Mouse (Mus musculus): ENCODE measurements around the gene Ephb1. TPM values are rescaled to one million over a fixed set of nuclear protein-coding genes. Genes with fewer than 3 reads are reported as not detected.
A peak's percentile ranks its signal among the peaks of the same experiment; 100 is the strongest.

The Ephb1 gene
- polyA plus RNA-seq (2016; fragmentation: Nextera tagmentation; extraction: Ambion mirVana) = 0.33 and 0.66 TPM in 2 replicates

- Histone ChIP-seq H3K36me3 (no peaks in the 10 kb centered on the region), H3K9ac (peak within 1 kb of the TSS; percentile 55), H3K4me1 (replicated peaks) (peaks cover 25% of the 10 kb centered on the region), H3K27me3 (replicated peaks) (peaks cover 85% of the 10 kb centered on the region), H3K9me3 (replicated peaks) (no peaks in the 10 kb centered on the region), H3K27ac (ENCODE audit: poor library complexity, severe bottlenecking) (no peak within 1 kb of the TSS), H3K4me2 (peak within 1 kb of the TSS; percentile 99), H3K4me3 (peak within 1 kb of the TSS; percentile 61)
- ATAC-seq (ENCODE audit: insufficient number of reproducible peaks, low FRiP score) = peak; percentile 72
- under 1% methylated on average over 22 of the region's 22 CpGs for WGBS
These were observed at the start of gene Ephb1 for GRCm38 (mm10) chr9:102354561-102354973. Gene Ephb1, minus strand, starts transcription at chr9:102354693.

DNA sequence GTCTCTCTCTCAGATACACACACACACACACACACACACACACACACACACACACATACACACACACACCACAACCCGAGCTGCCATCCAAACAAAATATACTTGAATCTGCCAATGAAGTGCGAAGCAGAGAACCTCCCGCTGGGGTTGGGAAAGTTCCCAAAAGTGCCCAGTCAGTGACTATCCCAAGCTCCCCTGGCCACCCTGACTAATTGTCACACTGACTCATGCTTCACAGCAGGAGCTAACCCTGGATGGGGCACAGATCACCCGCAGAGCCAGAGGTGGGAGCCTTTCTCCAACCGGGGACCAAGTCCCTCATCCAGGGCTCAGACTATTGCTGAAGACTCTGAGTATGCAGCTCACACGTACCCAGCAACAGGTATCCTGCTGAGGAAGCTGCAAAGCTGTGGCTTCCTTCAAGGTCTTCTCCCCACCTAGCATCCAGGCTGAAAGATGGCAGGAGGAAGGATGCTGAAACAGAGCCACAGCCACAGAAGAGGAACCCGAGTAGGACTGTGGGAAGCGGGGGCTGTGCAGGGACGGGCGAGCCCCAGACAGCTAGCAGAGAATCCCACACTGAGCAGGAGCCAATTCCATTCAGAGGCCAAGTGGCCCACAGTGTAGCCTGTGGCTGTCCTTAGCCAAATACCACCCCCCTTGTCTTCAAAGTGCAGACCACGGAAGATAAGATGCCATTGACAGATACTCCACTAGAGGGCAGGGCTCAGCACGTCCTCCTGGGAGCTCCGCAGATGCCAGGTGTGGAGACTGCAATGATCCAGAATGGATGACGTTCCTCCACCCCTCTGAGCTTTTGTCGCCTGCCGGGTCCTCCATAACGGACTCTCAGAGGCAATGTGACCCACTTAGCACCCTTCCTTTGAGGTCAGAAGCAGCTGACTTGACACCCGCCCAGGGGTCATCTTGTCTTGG is 48.9 kb upstream of the Ephb1 start:
- WGBS = 24% methylated on average over 18 of the region's 18 CpGs
- Histone ChIP-seq H3K4me3 (no peak overlapping the region), H3K4me2 (no peak overlapping the region), H3K4me1 (replicated peaks) (peaks cover 13% of the 10 kb centered on the region), H3K36me3 (no peaks in the 10 kb centered on the region), H3K9me3 (replicated peaks) (no peaks in the 10 kb centered on the region), H3K27me3 (replicated peaks) (peaks cover 36% of the 10 kb centered on the region), H3K27ac (ENCODE audit: poor library complexity, severe bottlenecking) (no peak overlapping the region), H3K9ac (no peak overlapping the region)
- no peak for ATAC-seq (ENCODE audit: insufficient number of reproducible peaks, low FRiP score)

GRCm38 (mm10) chr9:102402671-102403070 is 48.2 kb upstream of the Ephb1 start:
- Histone ChIP-seq H3K4me3 (no peak overlapping the region), H3K9me3 (replicated peaks) (0 out of 2 replicates have a peak, but pooled peaks cover 2% of the 10 kb centered on the region), H3K4me1 (replicated peaks) (peaks cover 10% of the 10 kb centered on the region), H3K4me2 (no peak overlapping the region), H3K27me3 (replicated peaks) (peaks cover 36% of the 10 kb centered on the region), H3K36me3 (no peaks in the 10 kb centered on the region), H3K27ac (ENCODE audit: poor library complexity, severe bottlenecking) (no peak overlapping the region), H3K9ac (no peak overlapping the region)
- ATAC-seq (ENCODE audit: insufficient number of reproducible peaks, low FRiP score) = no peak
- WGBS = 60% methylated on average over 3 of the region's 3 CpGs

GRCm38 (mm10) chr9:102388266-102388665 is 33.8 kb upstream of the Ephb1 start:
- H3K4me2 ChIP-seq = no peak overlapping the region
- 0 out of 2 replicates have a peak, but pooled peaks cover 5% of the 10 kb centered on the region for H3K27me3 ChIP-seq (replicated peaks)
- H3K4me3 ChIP-seq = no peak overlapping the region
- H3K4me1 ChIP-seq (replicated peaks) = no peaks in the 10 kb centered on the region
- H3K9me3 ChIP-seq (replicated peaks) = peaks cover 5% of the 10 kb centered on the region
- H3K36me3 ChIP-seq = no peaks in the 10 kb centered on the region
- no peak overlapping the region for H3K27ac ChIP-seq (ENCODE audit: poor library complexity, severe bottlenecking)
- 54% methylated on average over 8 of the region's 8 CpGs for WGBS
- no peak for ATAC-seq (ENCODE audit: insufficient number of reproducible peaks, low FRiP score)
- H3K9ac ChIP-seq = no peak overlapping the region

DNA sequence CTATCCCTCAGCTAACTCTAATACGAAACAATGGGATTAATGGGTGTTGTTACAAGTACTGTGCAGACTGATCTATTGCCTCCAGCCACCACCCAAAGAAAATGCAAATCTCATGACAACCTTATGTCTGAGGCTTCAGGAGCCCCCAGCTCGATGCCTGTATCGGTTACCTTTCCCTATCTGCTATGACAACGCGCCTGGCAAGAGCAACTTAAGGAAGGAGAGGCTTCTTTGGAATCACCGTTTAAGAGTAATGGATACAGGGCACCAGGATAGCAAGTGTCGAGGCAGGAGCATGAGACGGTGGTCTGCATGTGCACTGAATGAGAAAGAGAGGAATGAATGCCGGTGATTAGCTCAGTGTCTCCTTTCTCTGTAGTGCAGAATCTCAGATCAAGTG is 32.3 kb upstream of the Ephb1 start:
- H3K9me3 ChIP-seq (replicated peaks) = peaks cover 4% of the 10 kb centered on the region
- WGBS = 87% methylated on average over 9 of the region's 9 CpGs
- no peaks in the 10 kb centered on the region for H3K36me3 ChIP-seq

DNA sequence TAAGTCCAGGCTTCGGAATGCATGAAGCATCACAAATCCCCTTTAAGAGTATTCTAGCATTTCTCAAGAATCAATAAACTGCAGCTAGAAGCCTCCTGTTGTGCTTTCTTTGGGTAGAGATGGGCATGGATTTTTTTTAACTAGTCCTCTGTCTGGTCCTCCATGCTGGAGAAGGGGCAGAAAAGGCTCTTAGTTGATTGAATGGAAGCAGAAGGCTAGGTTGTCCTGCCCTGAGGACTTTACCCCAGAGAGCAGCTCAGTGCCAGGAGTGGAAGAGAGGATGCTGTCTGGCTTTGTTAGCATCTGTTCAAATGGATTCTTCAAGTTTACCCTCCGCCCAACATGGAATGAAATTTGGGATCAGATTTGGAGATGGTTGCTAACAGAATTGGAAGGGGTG is 25.7 kb upstream of the Ephb1 start:
- Histone ChIP-seq H3K4me2 (no peak overlapping the region), H3K9ac (no peak overlapping the region), H3K9me3 (replicated peaks) (no peaks in the 10 kb centered on the region), H3K27ac (ENCODE audit: poor library complexity, severe bottlenecking) (no peak overlapping the region), H3K36me3 (no peaks in the 10 kb centered on the region), H3K27me3 (replicated peaks) (no peaks in the 10 kb centered on the region), H3K4me3 (no peak overlapping the region), H3K4me1 (replicated peaks) (no peaks in the 10 kb centered on the region)
- 91% methylated on average over 2 of the region's 2 CpGs for WGBS
- ATAC-seq (ENCODE audit: insufficient number of reproducible peaks, low FRiP score) = no peak

More for the DNA sequence above, 32.3 kb upstream of the Ephb1 start:
- Histone ChIP-seq H3K4me1 (replicated peaks) (no peaks in the 10 kb centered on the region), H3K27ac (ENCODE audit: poor library complexity, severe bottlenecking) (no peak overlapping the region), H3K4me2 (no peak overlapping the region), H3K4me3 (no peak overlapping the region), H3K27me3 (replicated peaks) (0 out of 2 replicates have a peak, but pooled peaks cover 5% of the 10 kb centered on the region), H3K9ac (no peak overlapping the region)
- ATAC-seq (ENCODE audit: insufficient number of reproducible peaks, low FRiP score) = no peak

DNA sequence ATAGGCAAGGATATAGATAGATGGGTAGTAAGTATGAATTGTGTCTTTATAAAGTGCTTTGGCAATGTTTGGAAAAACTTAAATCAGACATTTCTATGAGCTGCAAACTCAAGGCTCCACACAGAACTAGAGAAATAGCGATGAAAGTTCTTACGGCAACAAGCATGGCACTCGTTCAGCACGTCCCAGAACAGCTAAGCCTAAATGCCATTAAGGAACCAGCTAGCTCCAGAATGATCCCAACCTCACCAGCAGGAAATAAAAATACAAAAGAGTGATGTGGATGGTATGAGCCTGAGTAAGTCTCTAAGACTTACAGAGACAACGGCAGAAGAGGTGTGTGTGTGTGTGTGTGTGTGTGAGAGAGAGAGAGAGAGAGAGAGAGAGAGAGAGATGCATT is 20.2 kb upstream of the Ephb1 start:
- H3K27me3 ChIP-seq (replicated peaks) = no peaks in the 10 kb centered on the region
- H3K9ac ChIP-seq = no peak overlapping the region
- 79% methylated on average over 5 of the region's 5 CpGs for WGBS
- H3K27ac ChIP-seq (ENCODE audit: poor library complexity, severe bottlenecking) = no peak overlapping the region
- H3K4me2 ChIP-seq = no peak overlapping the region
- H3K4me3 ChIP-seq = no peak overlapping the region
- H3K9me3 ChIP-seq (replicated peaks) = no peaks in the 10 kb centered on the region
- no peak for ATAC-seq (ENCODE audit: insufficient number of reproducible peaks, low FRiP score)
- no peaks in the 10 kb centered on the region for H3K4me1 ChIP-seq (replicated peaks)
- H3K36me3 ChIP-seq = no peaks in the 10 kb centered on the region

GRCm38 (mm10) chr9:102373886-102374285 is 19.4 kb upstream of the Ephb1 start:
- 63% methylated on average over 5 of the region's 5 CpGs for WGBS
- Histone ChIP-seq H3K9ac (no peak overlapping the region), H3K27ac (ENCODE audit: poor library complexity, severe bottlenecking) (no peak overlapping the region), H3K9me3 (replicated peaks) (no peaks in the 10 kb centered on the region), H3K4me1 (replicated peaks) (no peaks in the 10 kb centered on the region), H3K27me3 (replicated peaks) (no peaks in the 10 kb centered on the region), H3K4me3 (no peak overlapping the region), H3K36me3 (no peaks in the 10 kb centered on the region), H3K4me2 (no peak overlapping the region)
- ATAC-seq (ENCODE audit: insufficient number of reproducible peaks, low FRiP score) = no peak

- H3K36me3 ChIP-seq = no peaks in the 10 kb centered on the region
- no peak for ATAC-seq (ENCODE audit: insufficient number of reproducible peaks, low FRiP score)
- H3K9me3 ChIP-seq (replicated peaks) = no peaks in the 10 kb centered on the region
- H3K4me2 ChIP-seq = no peak overlapping the region
- no peak overlapping the region for H3K27ac ChIP-seq (ENCODE audit: poor library complexity, severe bottlenecking)
- 68% methylated on average over 3 of the region's 3 CpGs for WGBS
- H3K4me1 ChIP-seq (replicated peaks) = no peaks in the 10 kb centered on the region
- no peaks in the 10 kb centered on the region for H3K27me3 ChIP-seq (replicated peaks)
- H3K4me3 ChIP-seq = no peak overlapping the region
- H3K9ac ChIP-seq = no peak overlapping the region
These were observed 17.4 kb upstream of the Ephb1 start for GRCm38 (mm10) chr9:102371936-102372335.

DNA sequence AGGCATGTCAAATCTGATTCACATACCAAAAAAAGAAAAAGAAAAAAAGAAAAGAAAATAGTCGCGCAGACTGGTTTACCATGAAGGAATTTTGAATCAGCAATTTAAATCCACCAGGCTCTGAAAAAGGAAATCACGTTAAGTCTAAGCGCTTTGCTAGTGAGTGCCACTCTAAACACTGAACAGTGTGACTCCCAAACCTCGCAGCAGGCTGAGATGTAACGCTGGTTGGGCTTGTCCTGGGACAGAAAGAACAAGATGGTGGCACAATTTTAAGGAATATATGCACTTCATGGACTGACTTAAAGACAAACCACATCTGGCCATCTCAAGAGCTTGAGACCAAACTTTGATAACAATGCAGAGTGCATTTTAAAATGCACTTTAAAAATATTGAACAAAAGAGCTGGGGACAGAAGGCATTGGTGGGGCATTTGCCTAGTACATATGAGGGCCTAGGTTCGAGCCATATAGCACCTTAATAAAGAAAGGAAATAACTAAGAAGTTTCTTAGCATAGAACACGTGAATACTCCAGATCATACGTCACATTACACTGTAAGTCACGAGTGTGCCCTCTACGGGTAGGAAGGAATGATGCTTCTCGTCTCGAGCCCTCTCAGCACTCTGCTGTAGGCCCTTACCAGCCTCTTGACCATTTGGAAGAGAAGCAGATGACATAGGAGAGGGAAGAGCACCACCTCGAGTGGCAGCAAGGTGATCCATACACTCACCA is 16.7 kb upstream of the Ephb1 start:
- WGBS = 51% methylated on average over 14 of the region's 14 CpGs
- Histone ChIP-seq H3K9ac (no peak overlapping the region), H3K36me3 (no peaks in the 10 kb centered on the region), H3K27me3 (replicated peaks) (no peaks in the 10 kb centered on the region), H3K4me3 (no peak overlapping the region), H3K4me1 (replicated peaks) (no peaks in the 10 kb centered on the region), H3K27ac (ENCODE audit: poor library complexity, severe bottlenecking) (no peak overlapping the region), H3K9me3 (replicated peaks) (no peaks in the 10 kb centered on the region), H3K4me2 (no peak overlapping the region)
- ATAC-seq (ENCODE audit: insufficient number of reproducible peaks, low FRiP score) = no peak

DNA sequence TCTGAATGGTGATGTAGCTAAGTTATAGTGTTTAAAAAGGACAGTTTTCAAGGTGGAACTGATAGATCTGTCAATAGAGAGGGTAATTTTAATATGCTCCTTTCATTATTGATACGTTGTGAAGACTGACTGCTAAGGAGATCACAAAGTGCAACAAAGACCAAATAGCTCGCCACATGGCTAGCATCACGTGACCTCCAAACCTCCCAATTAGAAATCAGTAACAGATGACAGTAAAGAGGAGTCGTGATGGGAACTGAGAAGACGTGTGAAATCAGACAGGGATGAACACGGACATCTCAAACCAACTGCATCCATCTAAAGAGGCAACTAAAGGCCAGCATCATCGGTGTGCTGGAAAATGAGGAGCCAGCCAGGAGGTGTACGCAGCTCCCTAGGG is 15.6 kb upstream of the Ephb1 start:
- no peak for ATAC-seq (ENCODE audit: insufficient number of reproducible peaks, low FRiP score)
- Histone ChIP-seq H3K36me3 (no peaks in the 10 kb centered on the region), H3K9me3 (replicated peaks) (no peaks in the 10 kb centered on the region), H3K4me2 (no peak overlapping the region), H3K9ac (no peak overlapping the region), H3K4me1 (replicated peaks) (no peaks in the 10 kb centered on the region), H3K27me3 (replicated peaks) (no peaks in the 10 kb centered on the region), H3K27ac (ENCODE audit: poor library complexity, severe bottlenecking) (no peak overlapping the region), H3K4me3 (no peak overlapping the region)
- WGBS = 58% methylated on average over 8 of the region's 8 CpGs
